Mouse (Mus musculus): Measurements from ENCODE around the gene Olfr1133.
"Not testable (repeated sequence)": the region's sequence is repeated elsewhere in the genome, so short reads cannot be mapped to it uniquely, and the experiment has no call there.

Olfr1133 gene

GRCm38 (mm10) chr2:87647274-87647673 is at the start of gene Olfr1133:
Gene Olfr1133 (minus strand): TSS chr2:87647374.
- no peak for DNase-seq

GRCm38 (mm10) chr2:87693847-87694246 is 46.7 kb upstream of the Olfr1133 start, which contains the start of gene Olfr1136:
Gene Olfr1136 (minus strand): TSS chr2:87693947.
- no peak for DNase-seq

GRCm38 (mm10) chr2:87673564-87673963 is 26.4 kb upstream of the Olfr1133 start, which contains the start of gene Olfr1135:
Gene Olfr1135 (minus strand): TSS chr2:87673664.
- DNase-seq: no peak

- no peak for DNase-seq
These were observed 11.2 kb upstream of the Olfr1133 start, which contains the start of gene Olfr1134 for GRCm38 (mm10) chr2:87658360-87658759. Gene Olfr1134 (minus strand): TSS chr2:87658460.

GRCm38 (mm10) chr2:87642441-87642840 is 4.7 kb downstream of the Olfr1133 start:
- DNase-seq: no peak

GRCm38 (mm10) chr2:87637435-87637834 is 9.7 kb downstream of the Olfr1133 start, which contains the start of gene Olfr1132:
Gene Olfr1132 (minus strand): TSS chr2:87637535.
- DNase-seq: no peak

- no peak for DNase-seq
These were observed 20.4 kb downstream of the Olfr1133 start, which contains the start of gene Olfr1131 for GRCm38 (mm10) chr2:87626804-87627203. Gene Olfr1131 (plus strand): TSS chr2:87627104.

- not testable (repeated sequence) for DNase-seq
These were observed 41.3 kb downstream of the Olfr1133 start, which contains the start of gene Olfr1130 for GRCm38 (mm10) chr2:87605912-87606311. Gene Olfr1130 (plus strand): TSS chr2:87606212.
